Mouse (Mus musculus) kidney, adult 2 months (tissue): ENCODE data around the gene Arid1b.

Source experiments
- CTCF ChIP-seq: fragments of 200-500 bp; conservative IDR thresholded peaks from 2 replicates; pipeline ENCODE4 v1.5.1; 2011; ENCODE audit warnings: low read depth, mild to moderate bottlenecking, control low read depth, low read length, moderate library complexity, mixed read lengths; ENCODE audit not compliant: insufficient read depth, insufficient read length
- POLR2A ChIP-seq: fragments of 200-500 bp; IDR thresholded peaks from one replicate; pipeline ENCODE4 v1.6.1; 2011; ENCODE audit warnings: low read depth, low read length, control low read depth

DNA sequence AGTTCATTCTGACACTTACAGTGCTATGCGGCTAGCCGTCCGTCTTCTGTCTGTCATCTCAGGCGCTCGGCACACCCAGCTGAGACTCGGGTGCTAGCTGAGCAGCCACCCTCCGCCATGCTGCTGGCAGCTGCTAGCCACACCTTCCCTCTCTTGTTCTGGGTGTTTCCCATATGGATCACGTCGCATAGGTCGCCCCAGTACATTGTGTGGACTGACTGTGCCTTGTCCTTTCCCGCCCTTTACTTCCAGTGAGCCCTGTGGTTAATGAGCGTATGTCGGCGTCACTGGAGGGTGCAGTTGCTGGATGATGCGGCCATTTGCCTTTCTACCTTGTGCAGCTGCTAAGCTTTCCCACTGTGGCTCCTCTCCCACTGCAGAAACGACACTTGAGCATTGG, 59.1 kb downstream of the Arid1b start:
- TF ChIP-seq CTCF (no peak), POLR2A (no peak)
